Mouse (Mus musculus) stomach, embryonic 16.5 days (tissue): ENCODE results near the gene Foxo3. TPM values are rescaled to one million over a fixed set of nuclear protein-coding genes. Genes with fewer than 3 reads are reported as not detected.

Experiments used
- ATAC-seq: fragments of 200-750 bp; cut with Nextera tagmentation; 2 replicates; pipeline ENCODE4 v1.8.0; 2017; ENCODE audit warnings: moderate number of reproducible peaks, moderate TSS enrichment; ENCODE audit not compliant: insufficient read depth, low FRiP score
- H3K27ac ChIP-seq: fragments of 300-500 bp; sonication (generic); 2 replicates; pipeline ENCODE4 v1.5.1; 2014; ENCODE audit warnings: low read length
- H3K27me3 ChIP-seq: fragments of 300-500 bp; sonication (generic); 2 replicates; pipeline ENCODE4 v1.6.1; 2014; ENCODE audit warnings: low read length, control low read depth, mixed read lengths; ENCODE audit not compliant: control insufficient read depth, insufficient read depth
- H3K36me3 ChIP-seq: fragments of 300-500 bp; sonication (generic); 2 replicates; pipeline ENCODE4 v1.6.1; 2014; ENCODE audit warnings: low read length; ENCODE audit not compliant: control insufficient read depth, insufficient read depth
- H3K4me1 ChIP-seq: fragments of 300-500 bp; sonication (generic); 2 replicates; pipeline ENCODE4 v1.6.1; 2014; ENCODE audit warnings: low read length, control low read depth, mixed read lengths; ENCODE audit not compliant: control insufficient read depth, insufficient read depth
- H3K4me2 ChIP-seq: fragments of 300-500 bp; sonication (generic); 2 replicates; pipeline ENCODE4 v1.6.1; 2014; ENCODE audit warnings: low read depth, low read length, mixed read lengths
- H3K4me3 ChIP-seq: fragments of 300-500 bp; sonication (generic); replicated peaks from 2 replicates; pipeline ENCODE4 v1.5.1; 2014; ENCODE audit warnings: mild to moderate bottlenecking, low read length
- H3K9ac ChIP-seq: fragments of 300-500 bp; sonication (generic); 2 replicates; pipeline ENCODE4 v1.6.1; 2014; ENCODE audit warnings: low read length
- H3K9me3 ChIP-seq: fragments of 300-500 bp; sonication (generic); replicated peaks from 2 replicates; pipeline ENCODE4 v1.6.1; 2016; ENCODE audit warnings: low read length, control low read depth; ENCODE audit not compliant: control insufficient read depth
- WGBS: fragments of 180-500 bp; shearing (Covaris S2); extraction: QIAGEN DNeasy Blood & Tissue Kit; methylation state at CpG from one replicate; pipeline ENCODE4 v1.1.7; 2014; 5-methylcytosine and 5-hydroxymethylcytosine counted together
- polyA plus RNA-seq: library from polyadenylated mRNA; unstranded; fragments of >200 nt; fragmentation: Nextera tagmentation; extraction: Ambion mirVana; gene quantifications from 2 replicates; pipeline ENCODE4 v1.2.1, GENCODE M21; 2015

Gene Foxo3
- polyA plus RNA-seq, 1 experiment from 2014 or later, result 7.2 TPM

DNA sequence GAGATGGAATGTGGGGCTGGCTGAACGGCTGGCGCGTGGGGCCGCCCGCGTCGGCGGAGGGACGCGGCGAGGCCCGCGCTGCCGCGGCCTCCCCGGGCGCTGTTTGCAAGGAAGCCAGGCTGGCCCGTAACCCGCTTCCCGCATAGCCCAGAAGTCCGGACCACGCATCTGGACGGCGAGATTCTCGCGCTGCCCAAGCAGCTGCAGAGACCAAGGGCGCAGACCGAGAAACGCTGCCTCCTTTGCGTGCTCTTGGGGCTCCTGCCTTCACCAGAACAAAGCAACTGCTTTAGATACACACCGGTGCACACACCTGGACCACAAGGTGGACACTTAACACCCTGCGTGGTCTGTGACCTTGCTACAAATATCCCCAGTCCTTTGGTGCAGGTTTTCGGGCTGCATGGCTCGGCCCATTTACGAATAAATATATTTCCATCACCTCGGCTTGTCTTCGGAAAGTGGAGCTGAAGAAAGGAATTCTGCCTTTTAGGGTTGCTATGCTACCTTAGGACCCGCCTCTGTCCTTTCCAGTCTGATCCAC, 1.8 kb upstream of the Foxo3 start:
- Histone ChIP-seq H3K4me2 (peak overlapping the region; percentile 89), H3K9me3 (no peaks in the 10 kb centered on the region), H3K36me3 (no peaks in the 10 kb centered on the region), H3K4me3 (peak overlapping the region; percentile 91), H3K27me3 (no peaks in the 10 kb centered on the region), H3K27ac (peak overlapping the region; percentile 98), H3K4me1 (peaks cover 17% of the 10 kb centered on the region), H3K9ac (peak overlapping the region; percentile 79)
- WGBS, result 2% methylated on average over 38 of the region's 38 CpGs
- no peak for ATAC-seq

DNA sequence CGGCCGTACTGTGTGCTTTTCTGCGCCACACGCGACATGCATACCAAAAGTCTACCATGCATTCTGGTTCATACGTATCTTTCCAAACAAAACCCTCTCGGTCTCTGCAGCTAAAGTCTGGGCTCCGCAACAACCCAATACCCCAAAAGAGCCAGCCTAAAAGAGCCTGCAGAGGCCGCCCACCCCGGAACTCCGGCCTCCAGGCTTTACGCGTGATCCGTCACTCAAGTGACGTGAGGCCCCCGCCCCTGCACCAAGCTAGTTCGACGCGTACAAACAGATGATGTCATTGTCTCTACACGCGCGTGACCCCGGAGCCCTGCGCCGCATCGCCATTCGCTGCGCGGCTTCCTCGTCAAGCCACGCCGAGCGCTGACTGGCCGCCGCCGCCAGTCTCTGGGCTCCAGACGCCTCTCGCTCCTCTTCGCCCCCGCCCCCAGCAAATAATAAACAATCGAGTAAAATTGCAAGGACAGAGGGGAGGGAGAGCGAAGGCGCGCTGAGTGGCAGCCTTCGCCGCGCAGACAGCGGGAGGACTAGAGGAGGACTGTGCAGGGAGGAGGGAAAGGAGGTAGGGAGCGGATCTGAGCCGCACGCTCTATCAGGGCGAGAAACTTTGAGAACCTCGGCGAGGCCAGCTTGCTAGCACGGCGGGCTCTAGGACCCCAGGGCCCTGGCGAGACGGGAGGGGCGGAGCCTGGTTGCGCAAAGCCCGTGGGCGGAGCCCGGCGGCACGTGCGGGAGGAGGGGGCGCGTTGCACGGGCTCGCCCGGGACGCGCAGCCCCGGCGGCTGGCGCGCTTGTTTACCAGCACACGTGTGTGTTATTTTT, 1.1 kb upstream of the Foxo3 start:
- H3K9ac ChIP-seq, result peak overlapping the region; percentile 92
- peak overlapping the region; percentile 89 for H3K4me2 ChIP-seq
- H3K27ac ChIP-seq, result peak overlapping the region; percentile 98
- no peaks in the 10 kb centered on the region for H3K27me3 ChIP-seq
- WGBS, result under 1% methylated on average over 78 of the region's 78 CpGs
- no peaks in the 10 kb centered on the region for H3K36me3 ChIP-seq
- no peaks in the 10 kb centered on the region for H3K9me3 ChIP-seq
- peak overlapping the region; percentile 91 for H3K4me3 ChIP-seq
- peak; percentile 92 for ATAC-seq
- peaks cover 19% of the 10 kb centered on the region for H3K4me1 ChIP-seq

DNA sequence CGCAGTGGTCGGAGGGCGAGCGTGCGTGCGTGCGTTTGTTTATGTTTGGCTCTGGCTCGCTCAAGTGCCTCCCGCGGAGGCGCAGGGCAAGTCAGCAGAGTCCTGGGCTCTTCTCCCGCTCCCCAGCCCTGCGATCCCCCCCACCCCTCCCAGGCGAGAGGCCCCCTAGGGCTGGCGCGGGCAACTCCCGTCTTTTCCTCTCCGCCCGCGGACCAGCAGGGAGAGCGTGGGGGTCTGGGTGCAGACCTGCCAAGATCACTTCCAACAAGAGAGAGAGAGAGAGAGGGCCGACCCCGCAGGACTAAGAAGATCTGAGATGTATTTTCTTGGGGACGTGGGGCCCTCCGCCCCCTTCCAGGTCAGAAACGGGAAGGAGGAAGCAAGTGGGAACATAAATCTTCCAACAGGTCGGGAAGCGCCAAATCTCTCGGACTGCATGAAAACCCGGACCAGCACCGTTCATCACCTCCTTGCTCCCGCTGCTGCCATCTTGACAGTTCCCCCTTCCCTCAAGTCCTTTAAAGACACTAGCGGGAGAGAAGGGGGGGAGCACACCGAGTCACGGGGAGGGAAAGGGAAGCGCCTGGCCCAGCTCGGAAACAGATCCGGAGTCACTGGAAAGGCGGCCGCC, 569 bp downstream of the Foxo3 start:
- peak overlapping the region; percentile 92 for H3K9ac ChIP-seq
- H3K4me2 ChIP-seq, result peak overlapping the region; percentile 89
- no peaks in the 10 kb centered on the region for H3K9me3 ChIP-seq
- H3K36me3 ChIP-seq, result no peaks in the 10 kb centered on the region
- no peaks in the 10 kb centered on the region for H3K27me3 ChIP-seq
- peak overlapping the region; percentile 98 for H3K27ac ChIP-seq
- H3K4me1 ChIP-seq, result peaks cover 34% of the 10 kb centered on the region
- peak overlapping the region; percentile 91 for H3K4me3 ChIP-seq
- under 1% methylated on average over 40 of the region's 40 CpGs for WGBS
- ATAC-seq, result no peak

DNA sequence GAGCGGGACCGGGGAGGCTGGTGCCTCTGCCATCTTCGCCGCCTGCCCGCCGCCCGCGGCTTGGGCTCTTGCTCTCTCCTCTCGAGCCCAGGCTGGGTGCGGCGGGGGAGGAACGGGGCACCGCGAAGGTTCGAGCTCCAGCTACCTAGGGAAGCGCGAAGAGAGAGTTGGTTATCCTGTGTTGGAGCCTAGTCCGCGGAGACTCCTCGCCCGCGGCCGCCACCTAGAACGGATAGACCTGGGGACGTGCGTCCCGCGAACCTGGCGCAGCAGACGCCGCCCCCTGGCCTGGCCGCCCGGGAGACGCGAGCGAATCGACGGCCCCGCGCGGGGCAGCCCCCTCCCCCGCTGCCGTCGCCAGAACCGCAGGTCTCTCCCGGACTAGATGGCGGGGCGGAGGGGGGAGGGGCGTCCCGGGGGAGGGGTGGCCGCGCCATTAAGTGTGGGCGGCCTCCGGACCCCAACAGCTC, 1.1 kb downstream of the Foxo3 start:
- Histone ChIP-seq H3K4me2 (peak overlapping the region; percentile 89), H3K4me3 (peak overlapping the region; percentile 91), H3K36me3 (no peaks in the 10 kb centered on the region), H3K9me3 (no peaks in the 10 kb centered on the region), H3K9ac (peak overlapping the region; percentile 92), H3K27me3 (no peaks in the 10 kb centered on the region), H3K4me1 (peaks cover 39% of the 10 kb centered on the region), H3K27ac (peak overlapping the region; percentile 98)
- no peak for ATAC-seq
- WGBS, result under 1% methylated on average over 52 of the region's 54 CpGs

DNA sequence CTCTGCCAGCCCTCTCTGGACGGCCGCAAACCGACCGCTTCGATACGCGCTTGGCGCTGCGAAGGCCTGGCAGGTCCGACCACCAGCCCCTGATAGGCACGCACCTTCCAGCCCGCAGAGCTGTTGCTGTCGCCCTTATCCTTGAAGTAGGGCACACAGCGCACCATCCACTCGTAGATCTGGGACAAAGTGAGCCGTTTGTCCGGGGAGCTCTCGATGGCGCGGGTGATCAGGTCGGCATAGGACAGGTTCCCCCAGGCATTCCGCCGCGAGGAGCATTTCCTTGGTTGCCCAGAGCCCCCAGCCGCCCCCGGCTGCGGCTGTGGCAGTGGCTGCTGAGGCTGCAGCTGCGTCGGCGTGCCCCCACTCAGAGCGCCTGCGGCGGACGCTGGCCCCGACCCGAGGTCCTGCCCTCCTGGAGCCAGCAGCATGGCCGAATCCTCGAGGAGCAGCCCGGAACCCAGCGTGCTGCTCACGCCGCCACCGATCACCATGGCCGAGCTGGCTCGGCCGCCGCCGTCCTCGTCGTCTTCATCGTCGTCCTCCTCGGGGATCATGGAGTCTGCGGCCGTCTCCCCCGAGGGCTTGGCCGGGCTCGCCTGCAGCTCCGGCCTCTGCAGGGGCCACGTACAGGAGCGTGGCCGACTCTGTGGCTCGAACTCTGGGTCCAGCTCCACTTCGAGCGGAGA, 1.7 kb downstream of the Foxo3 start:
- Histone ChIP-seq H3K9ac (peak overlapping the region; percentile 92), H3K27me3 (no peaks in the 10 kb centered on the region), H3K9me3 (no peaks in the 10 kb centered on the region), H3K27ac (peak overlapping the region; percentile 98), H3K36me3 (peaks cover under 1% of the 10 kb centered on the region; the same call in 1 of the 2 replicates), H3K4me1 (peaks cover 41% of the 10 kb centered on the region), H3K4me3 (peak overlapping the region; percentile 91), H3K4me2 (peak overlapping the region; percentile 89)
- 5% methylated on average over 65 of the region's 65 CpGs for WGBS
- ATAC-seq, result no peak

DNA sequence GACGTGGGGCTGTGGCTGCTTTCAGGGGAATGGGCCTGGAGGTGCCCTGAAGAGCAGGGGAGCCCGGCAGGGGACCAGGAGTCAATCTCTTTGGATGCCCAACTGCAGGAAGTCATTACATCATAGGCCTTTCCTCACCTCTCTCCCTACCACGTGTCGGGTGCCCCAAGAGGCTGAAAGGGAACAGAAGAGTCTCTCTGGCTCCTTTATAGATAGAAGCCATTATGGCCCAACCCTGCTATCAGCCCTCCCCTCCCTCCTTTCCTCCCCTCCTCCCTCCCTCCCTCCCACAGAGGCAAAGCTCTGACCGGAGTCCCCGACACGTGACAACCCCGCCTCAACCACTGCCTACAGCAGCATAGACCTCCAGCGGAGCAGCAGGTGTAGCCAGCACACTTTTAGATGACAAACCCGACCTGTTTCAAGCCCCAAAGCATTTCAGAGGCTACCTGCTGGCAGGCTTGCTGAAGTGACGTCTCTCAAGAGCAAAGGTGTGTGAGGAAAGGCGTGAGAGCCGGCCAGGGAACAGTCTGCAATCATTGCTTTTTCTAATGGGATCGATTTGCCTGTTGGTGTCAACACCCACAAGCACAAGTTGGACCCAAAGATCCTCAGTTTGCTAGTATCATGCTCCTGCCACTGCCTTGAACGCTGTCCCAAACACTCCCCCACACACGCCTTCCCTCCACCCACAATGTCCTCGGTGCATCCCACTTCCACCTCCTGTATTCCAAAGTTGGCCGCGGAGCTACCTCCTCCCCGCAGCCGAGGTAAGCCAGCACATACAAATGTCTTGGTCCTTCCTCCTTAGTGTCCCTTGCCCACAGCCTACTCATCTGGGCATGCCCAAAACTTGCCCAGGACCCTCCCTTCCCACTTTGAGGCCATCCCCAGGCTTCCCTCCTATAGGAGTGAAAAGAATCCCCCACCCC, 2.5 kb downstream of the Foxo3 start:
- ATAC-seq, result no peak
- WGBS, result 24% methylated on average over 21 of the region's 21 CpGs
- peaks cover 48% of the 10 kb centered on the region for H3K4me1 ChIP-seq
- H3K27ac ChIP-seq, result peak overlapping the region; percentile 25; the same call in 1 of the 2 replicates
- peak overlapping the region; percentile 92 for H3K9ac ChIP-seq
- no peaks in the 10 kb centered on the region for H3K9me3 ChIP-seq
- no peaks in the 10 kb centered on the region for H3K27me3 ChIP-seq
- H3K4me2 ChIP-seq, result peak overlapping the region; percentile 89
- H3K4me3 ChIP-seq, result peak overlapping the region; percentile 91
- peaks cover 3% of the 10 kb centered on the region; the same call in 1 of the 2 replicates for H3K36me3 ChIP-seq

DNA sequence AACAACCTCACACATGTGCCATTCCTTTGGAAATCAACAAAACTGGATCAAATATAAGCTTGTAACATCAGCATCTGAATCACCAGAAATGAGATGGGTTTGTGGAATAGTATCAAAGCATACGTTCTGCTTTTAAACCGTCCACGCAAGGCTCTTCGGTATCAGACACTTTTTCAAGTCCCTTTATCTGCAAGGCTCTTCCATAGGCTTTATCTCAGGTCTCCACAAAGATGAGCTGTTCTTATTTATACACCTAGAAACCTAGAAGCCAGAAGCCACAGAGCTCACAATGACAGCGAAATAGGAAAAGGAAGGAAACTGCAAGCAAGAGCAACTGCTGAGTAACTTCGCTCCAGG, 3.2 kb downstream of the Foxo3 start:
- Histone ChIP-seq H3K27ac (peak overlapping the region; percentile 25; the same call in 1 of the 2 replicates), H3K4me1 (peaks cover 48% of the 10 kb centered on the region), H3K27me3 (no peaks in the 10 kb centered on the region), H3K4me3 (peak overlapping the region; percentile 91), H3K4me2 (peak overlapping the region; percentile 89), H3K9ac (peak overlapping the region; percentile 92), H3K36me3 (peaks cover 3% of the 10 kb centered on the region; the same call in 1 of the 2 replicates), H3K9me3 (no peaks in the 10 kb centered on the region)
- WGBS, result 76% methylated on average over 6 of the region's 6 CpGs
- ATAC-seq, result no peak
